Mouse (Mus musculus) midbrain, embryonic 10.5 days (tissue): ENCODE measurements at regions not wholly inside any gene's neighbourhood (a gene's known extent, or its start where the extent isn't known, plus 50 kb on each side); places are given as distances from the start of the nearest gene placed in this dataset.

Experiments
- DNase-seq: peaks from one replicate; pipeline ENCODE4 v3.0.0-alpha.2; 2017; ENCODE audit warnings: low spot score
- H3K27ac ChIP-seq: fragments of 300-500 bp; sonication (generic); replicated peaks from 2 replicates; pipeline ENCODE4 v1.5.1; 2016; ENCODE audit warnings: mild to moderate bottlenecking
- H3K27me3 ChIP-seq: fragments of 300-500 bp; sonication (generic); 2 replicates; pipeline ENCODE4 v1.6.1; 2016; ENCODE audit warnings: low read depth, mild to moderate bottlenecking; ENCODE audit not compliant: poor library complexity, severe bottlenecking
- H3K36me3 ChIP-seq: fragments of 300-500 bp; sonication (generic); 2 replicates; pipeline ENCODE4 v1.6.1; 2016; ENCODE audit warnings: mild to moderate bottlenecking, moderate library complexity
- H3K4me1 ChIP-seq: fragments of 300-500 bp; sonication (generic); 2 replicates; pipeline ENCODE4 v1.6.1; 2016
- H3K4me3 ChIP-seq: fragments of 300-500 bp; sonication (generic); 2 replicates; pipeline ENCODE4 v1.5.1; 2016; ENCODE audit warnings: mild to moderate bottlenecking, moderate library complexity
- H3K9me3 ChIP-seq: fragments of 300-500 bp; sonication (generic); replicated peaks from 2 replicates; pipeline ENCODE4 v1.6.1; 2016; ENCODE audit warnings: mild to moderate bottlenecking
- WGBS: fragments of 180-500 bp; shearing (Covaris S2); methylation state at CpG from one replicate; pipeline ENCODE4 v1.1.7; 2016; 5-methylcytosine and 5-hydroxymethylcytosine counted together

- peak; percentile 17 for DNase-seq
- WGBS = 28% methylated on average over 5 of the region's 5 CpGs
- peak overlapping the region; percentile 69 for H3K27ac ChIP-seq
Observed at GRCm38 (mm10) chr12:27471557-27471956, 129.2 kb upstream of the Sox11 start.

GRCm38 (mm10) chr12:27470346-27470745 lies 128.0 kb upstream of the Sox11 start:
- Histone ChIP-seq H3K27me3 (no peaks in the 10 kb centered on the region), H3K4me3 (no peak overlapping the region), H3K27ac (no peak overlapping the region), H3K36me3 (no peaks in the 10 kb centered on the region), H3K4me1 (peaks cover 27% of the 10 kb centered on the region), H3K9me3 (no peaks in the 10 kb centered on the region)
- DNase-seq = no peak

More at GRCm38 (mm10) chr12:27471557-27471956, 129.2 kb upstream of the Sox11 start:
- H3K36me3 ChIP-seq = no peaks in the 10 kb centered on the region
- H3K4me3 ChIP-seq = no peak overlapping the region
- H3K4me1 ChIP-seq = peaks cover 20% of the 10 kb centered on the region
- no peaks in the 10 kb centered on the region for H3K27me3 ChIP-seq
- no peaks in the 10 kb centered on the region for H3K9me3 ChIP-seq

- no peak overlapping the region for H3K27ac ChIP-seq
- H3K9me3 ChIP-seq = no peaks in the 10 kb centered on the region
- H3K4me3 ChIP-seq = no peak overlapping the region
- H3K4me1 ChIP-seq = peaks cover 27% of the 10 kb centered on the region
- WGBS = 88% methylated on average over 1 of the region's 1 CpGs
- no peaks in the 10 kb centered on the region for H3K36me3 ChIP-seq
- no peak for DNase-seq
- no peaks in the 10 kb centered on the region for H3K27me3 ChIP-seq
Observed at GRCm38 (mm10) chr12:27468782-27469181, 126.4 kb upstream of the Sox11 start.

- DNase-seq = no peak
- Histone ChIP-seq H3K27me3 (no peaks in the 10 kb centered on the region), H3K27ac (no peak overlapping the region), H3K9me3 (no peaks in the 10 kb centered on the region), H3K4me3 (no peak overlapping the region), H3K4me1 (peaks cover 27% of the 10 kb centered on the region), H3K36me3 (no peaks in the 10 kb centered on the region)
- WGBS = 92% methylated on average over 3 of the region's 3 CpGs
Observed at GRCm38 (mm10) chr12:27468141-27468540, 125.8 kb upstream of the Sox11 start.

- Histone ChIP-seq H3K36me3 (no peaks in the 10 kb centered on the region), H3K9me3 (no peaks in the 10 kb centered on the region), H3K27me3 (no peaks in the 10 kb centered on the region), H3K4me3 (no peak overlapping the region), H3K4me1 (peaks cover 13% of the 10 kb centered on the region), H3K27ac (no peak overlapping the region)
- WGBS = 61% methylated on average over 3 of the region's 3 CpGs
- DNase-seq = no peak
Observed at GRCm38 (mm10) chr12:27465499-27466150, 123.3 kb upstream of the Sox11 start.

GRCm38 (mm10) chr12:27458674-27459073 lies 116.3 kb upstream of the Sox11 start:
- no peak for DNase-seq
- Histone ChIP-seq H3K36me3 (no peaks in the 10 kb centered on the region), H3K9me3 (peaks cover 18% of the 10 kb centered on the region; the same call in 1 of the 2 replicates), H3K27ac (no peak overlapping the region), H3K27me3 (no peaks in the 10 kb centered on the region), H3K4me3 (no peak overlapping the region), H3K4me1 (no peaks in the 10 kb centered on the region)
- 91% methylated on average over 4 of the region's 4 CpGs for WGBS

GRCm38 (mm10) chr12:27437661-27438345 lies 95.4 kb upstream of the Sox11 start:
- H3K27me3 ChIP-seq = no peaks in the 10 kb centered on the region
- H3K9me3 ChIP-seq = no peaks in the 10 kb centered on the region
- H3K36me3 ChIP-seq = no peaks in the 10 kb centered on the region
- no peak overlapping the region for H3K4me3 ChIP-seq
- H3K4me1 ChIP-seq = 0 out of 2 replicates have a peak, but pooled peaks cover 4% of the 10 kb centered on the region
- DNase-seq = no peak
- WGBS = 70% methylated on average over 6 of the region's 6 CpGs
- no peak overlapping the region for H3K27ac ChIP-seq

GRCm38 (mm10) chr12:27431338-27431737 lies 89.0 kb upstream of the Sox11 start:
- Histone ChIP-seq H3K4me1 (no peaks in the 10 kb centered on the region), H3K27me3 (no peaks in the 10 kb centered on the region), H3K4me3 (no peak overlapping the region), H3K9me3 (no peaks in the 10 kb centered on the region), H3K27ac (no peak overlapping the region), H3K36me3 (no peaks in the 10 kb centered on the region)
- 87% methylated on average over 2 of the region's 2 CpGs for WGBS
- no peak for DNase-seq

- H3K36me3 ChIP-seq = no peaks in the 10 kb centered on the region
- H3K4me3 ChIP-seq = no peak overlapping the region
- no peaks in the 10 kb centered on the region for H3K27me3 ChIP-seq
- 95% methylated on average over 8 of the region's 8 CpGs for WGBS
- H3K4me1 ChIP-seq = no peaks in the 10 kb centered on the region; the same call in 1 of the 2 replicates
- no peaks in the 10 kb centered on the region for H3K9me3 ChIP-seq
- DNase-seq = no peak
- H3K27ac ChIP-seq = no peak overlapping the region
Observed at GRCm38 (mm10) chr12:27417387-27418009, 75.1 kb upstream of the Sox11 start.

GRCm38 (mm10) chr12:27410555-27410954 lies 68.2 kb upstream of the Sox11 start:
- Histone ChIP-seq H3K4me3 (no peak overlapping the region), H3K27ac (no peak overlapping the region), H3K27me3 (no peaks in the 10 kb centered on the region), H3K4me1 (no peaks in the 10 kb centered on the region), H3K36me3 (no peaks in the 10 kb centered on the region), H3K9me3 (no peaks in the 10 kb centered on the region)
- WGBS = 64% methylated on average over 4 of the region's 4 CpGs
- DNase-seq = no peak

GRCm38 (mm10) chr12:27408440-27408839 lies 66.1 kb upstream of the Sox11 start:
- H3K4me1 ChIP-seq = no peaks in the 10 kb centered on the region
- no peaks in the 10 kb centered on the region for H3K9me3 ChIP-seq
- no peaks in the 10 kb centered on the region for H3K27me3 ChIP-seq
- 71% methylated on average over 4 of the region's 4 CpGs for WGBS
- H3K27ac ChIP-seq = no peak overlapping the region
- no peak for DNase-seq
- H3K4me3 ChIP-seq = no peak overlapping the region
- H3K36me3 ChIP-seq = no peaks in the 10 kb centered on the region

- Histone ChIP-seq H3K9me3 (no peaks in the 10 kb centered on the region), H3K4me1 (no peaks in the 10 kb centered on the region), H3K36me3 (no peaks in the 10 kb centered on the region), H3K4me3 (no peak overlapping the region), H3K27ac (no peak overlapping the region), H3K27me3 (no peaks in the 10 kb centered on the region)
- DNase-seq = no peak
- 83% methylated on average over 5 of the region's 5 CpGs for WGBS
Observed at GRCm38 (mm10) chr12:27399392-27399791, 57.0 kb upstream of the Sox11 start.
